Mouse (Mus musculus) lung, embryonic 14.5 days (tissue): ENCODE results near the gene Odf3l2. TPM values are rescaled to one million over a fixed set of nuclear protein-coding genes. Genes with fewer than 3 reads are reported as not detected.
A peak's percentile ranks its signal among the peaks of the same experiment; 100 is the strongest.

Experiments
- ATAC-seq: fragments of 200-750 bp; cut with Nextera tagmentation; 2 replicates; pipeline ENCODE4 v1.8.0; 2017; ENCODE audit warnings: mild to moderate bottlenecking, moderate TSS enrichment, moderate library complexity; ENCODE audit not compliant: insufficient read depth
- DNase-seq: peaks from one replicate; pipeline ENCODE4 v3.0.0-alpha.2; 2015
- H3K27ac ChIP-seq: fragments of 300-500 bp; sonication (generic); 2 replicates; pipeline ENCODE4 v1.5.1; 2014; ENCODE audit warnings: low read depth, mild to moderate bottlenecking, moderate library complexity
- H3K27me3 ChIP-seq: fragments of 300-500 bp; sonication (generic); 2 replicates; pipeline ENCODE4 v1.6.1; 2014; ENCODE audit warnings: low read length, control low read depth; ENCODE audit not compliant: insufficient read depth
- H3K36me3 ChIP-seq: fragments of 300-500 bp; sonication (generic); 2 replicates; pipeline ENCODE4 v1.6.1; 2014; ENCODE audit warnings: control low read depth; ENCODE audit not compliant: insufficient read depth
- H3K4me1 ChIP-seq: fragments of 300-500 bp; sonication (generic); 2 replicates; pipeline ENCODE4 v1.6.1; 2014; ENCODE audit warnings: antibody characterized with exemption, control low read depth; ENCODE audit not compliant: insufficient read depth
- H3K4me2 ChIP-seq: fragments of 300-500 bp; sonication (generic); 2 replicates; pipeline ENCODE4 v1.6.1; 2014; ENCODE audit warnings: mild to moderate bottlenecking
- H3K4me3 ChIP-seq: fragments of 300-500 bp; sonication (generic); 2 replicates; pipeline ENCODE4 v1.5.1; 2014; ENCODE audit warnings: low read depth, low read length
- H3K9ac ChIP-seq: fragments of 300-500 bp; sonication (generic); 2 replicates; pipeline ENCODE4 v1.6.1; 2014
- H3K9me3 ChIP-seq: fragments of 300-500 bp; sonication (generic); 2 replicates; pipeline ENCODE4 v1.6.1; 2016; ENCODE audit warnings: low read depth, low read length, control low read depth
- CTCF ChIP-seq: IDR thresholded peaks from 2 replicates; pipeline ENCODE4 v1.5.1; 2016; ENCODE audit warnings: antibody characterized with exemption, low read depth
- WGBS: fragments of 180-500 bp; shearing (Covaris S2); extraction: QIAGEN DNeasy Blood & Tissue Kit; methylation state at CpG from one replicate; pipeline ENCODE4 v1.1.7; 2014; 5-methylcytosine and 5-hydroxymethylcytosine counted together
- polyA plus RNA-seq: library from polyadenylated mRNA; unstranded; fragments of >200 nt; fragmentation: Nextera tagmentation; extraction: Ambion mirVana; gene quantifications from 2 replicates; pipeline ENCODE4 v1.2.1, GENCODE M21; 2014

Gene Odf3l2
- polyA plus RNA-seq, 1 experiment from 2014 or later, result not detected

- H3K9ac ChIP-seq, result no peak overlapping the region
Measured at GRCm38 (mm10) chr10:79597051-79597935, 48.2 kb downstream of the Odf3l2 start.

DNA sequence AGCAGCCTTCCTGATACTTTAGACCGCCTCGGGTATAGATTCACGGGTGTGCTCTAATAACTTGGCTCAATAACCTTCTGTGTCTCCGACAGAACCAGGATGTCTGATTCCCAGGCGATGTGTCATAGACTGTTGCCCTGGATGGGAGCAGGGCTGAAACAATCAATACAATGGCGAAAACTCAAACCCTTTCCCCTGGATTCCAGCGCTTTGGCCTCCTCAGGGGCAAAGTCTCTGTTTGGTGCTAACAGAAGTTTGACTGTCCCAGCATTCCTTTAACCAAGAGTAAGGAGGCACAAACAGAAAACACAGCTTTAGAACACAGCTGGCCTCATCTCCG lies 50.0 kb downstream of the Odf3l2 start:
- no peaks in the 10 kb centered on the region for H3K4me1 ChIP-seq
- DNase-seq, result no peak
- no peak overlapping the region for H3K4me3 ChIP-seq
- H3K4me2 ChIP-seq, result no peak overlapping the region
- H3K27me3 ChIP-seq, result no peaks in the 10 kb centered on the region
- no peaks in the 10 kb centered on the region for H3K36me3 ChIP-seq
- no peak for TF ChIP-seq CTCF
- WGBS, result 59% methylated on average over 8 of the region's 8 CpGs
- no peak overlapping the region for H3K27ac ChIP-seq
- H3K9me3 ChIP-seq, result no peaks in the 10 kb centered on the region
- peak; percentile 28; the same call in 1 of the 2 replicates for ATAC-seq
- H3K9ac ChIP-seq, result no peak overlapping the region

More at GRCm38 (mm10) chr10:79597051-79597935, 48.2 kb downstream of the Odf3l2 start:
- ATAC-seq (no peak), DNase-seq (no peak)
- H3K4me3 ChIP-seq, result no peak overlapping the region
- H3K27ac ChIP-seq, result no peak overlapping the region
- no peaks in the 10 kb centered on the region for H3K9me3 ChIP-seq
- H3K4me2 ChIP-seq, result no peak overlapping the region
- no peaks in the 10 kb centered on the region for H3K27me3 ChIP-seq
- 35% methylated on average over 13 of the region's 13 CpGs for WGBS
- no peaks in the 10 kb centered on the region for H3K4me1 ChIP-seq
- H3K36me3 ChIP-seq, result no peaks in the 10 kb centered on the region
- TF ChIP-seq CTCF, result no peak

DNA sequence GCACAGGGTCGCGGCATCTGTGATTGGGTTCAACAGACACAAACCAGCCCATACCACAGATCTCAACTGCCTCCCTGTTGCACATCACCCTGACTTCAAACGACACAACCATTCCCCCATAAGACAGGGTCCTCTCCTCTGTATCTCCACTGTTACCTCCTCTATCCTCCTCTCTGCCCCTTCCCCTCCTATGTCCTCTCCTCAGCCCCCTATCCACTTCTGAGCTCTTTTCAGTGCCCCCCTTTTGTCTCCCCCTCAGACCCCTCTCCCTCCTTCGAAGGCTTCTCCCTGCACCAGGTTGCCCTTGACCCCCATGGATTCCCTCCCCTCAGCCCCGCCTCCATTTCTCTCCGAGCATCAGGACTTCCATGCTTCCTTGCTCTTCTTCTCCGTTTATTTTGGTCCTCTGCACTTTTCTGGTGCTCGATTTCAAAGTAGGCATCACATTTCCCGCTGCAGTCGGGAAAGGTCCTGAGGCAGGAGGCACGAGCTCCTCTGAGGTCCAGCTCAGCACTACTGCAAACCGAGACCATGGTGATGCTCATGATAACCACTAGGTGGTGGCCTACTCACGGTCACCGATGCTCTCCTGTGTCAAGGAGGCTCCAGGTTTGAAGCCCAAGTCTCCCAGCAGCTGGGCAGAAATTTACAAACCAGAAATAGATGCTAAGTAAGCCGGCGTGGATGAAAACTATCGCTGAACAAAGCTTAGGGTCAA lies 50.5 kb downstream of the Odf3l2 start:
- Histone ChIP-seq H3K4me2 (no peak overlapping the region), H3K36me3 (no peaks in the 10 kb centered on the region), H3K27ac (no peak overlapping the region), H3K4me1 (no peaks in the 10 kb centered on the region), H3K27me3 (no peaks in the 10 kb centered on the region), H3K9ac (no peak overlapping the region), H3K4me3 (no peak overlapping the region), H3K9me3 (no peaks in the 10 kb centered on the region)
- DNase-seq, result peak; percentile 93
- TF ChIP-seq CTCF, result peak; percentile 95
- peak; percentile 92 for ATAC-seq
- WGBS, result 14% methylated on average over 17 of the region's 17 CpGs

GRCm38 (mm10) chr10:79594111-79594510 lies 51.4 kb downstream of the Odf3l2 start:
- no peaks in the 10 kb centered on the region for H3K9me3 ChIP-seq
- no peak overlapping the region for H3K9ac ChIP-seq
- no peak overlapping the region for H3K4me2 ChIP-seq
- H3K36me3 ChIP-seq, result no peaks in the 10 kb centered on the region
- DNase-seq (no peak), ATAC-seq (no peak)
- H3K4me3 ChIP-seq, result no peak overlapping the region
- 39% methylated on average over 6 of the region's 6 CpGs for WGBS
- H3K4me1 ChIP-seq, result no peaks in the 10 kb centered on the region
- no peak for TF ChIP-seq CTCF
- H3K27me3 ChIP-seq, result no peaks in the 10 kb centered on the region
- H3K27ac ChIP-seq, result no peak overlapping the region

- no peak overlapping the region for H3K9ac ChIP-seq
- H3K4me3 ChIP-seq, result no peak overlapping the region
- no peak for TF ChIP-seq CTCF
- H3K27me3 ChIP-seq, result no peaks in the 10 kb centered on the region
- DNase-seq (no peak), ATAC-seq (no peak)
- WGBS, result 86% methylated on average over 1 of the region's 1 CpGs
- no peak overlapping the region for H3K27ac ChIP-seq
- H3K4me2 ChIP-seq, result no peak overlapping the region
- H3K4me1 ChIP-seq, result no peaks in the 10 kb centered on the region
- H3K9me3 ChIP-seq, result no peaks in the 10 kb centered on the region
- H3K36me3 ChIP-seq, result no peaks in the 10 kb centered on the region
Measured at GRCm38 (mm10) chr10:79590702-79591101, 54.8 kb downstream of the Odf3l2 start.

Other genes with a start within 250 kb of the Odf3l2 start
- gene Vmn2r83, start 177.0 kb downstream of the Odf3l2 start, polyA plus RNA-seq, result not detected in 2 replicates
- 34.9 and 37.1 TPM in 2 replicates for gene Plpp2, start 111.9 kb downstream of the Odf3l2 start, polyA plus RNA-seq
- gene Mier2, start 90.5 kb downstream of the Odf3l2 start, polyA plus RNA-seq, result 49.6 and 55.3 TPM in 2 replicates
- gene Theg, start 58.4 kb downstream of the Odf3l2 start, polyA plus RNA-seq, result not detected in 2 replicates
- gene C2cd4c, start 31.7 kb downstream of the Odf3l2 start, polyA plus RNA-seq, result not detected in 2 replicates
- gene Shc2, start 7.8 kb downstream of the Odf3l2 start, polyA plus RNA-seq, result 5.8 and 7.1 TPM in 2 replicates
- gene Madcam1, start 18.8 kb upstream of the Odf3l2 start, polyA plus RNA-seq, result 0.93 and 1.2 TPM in 2 replicates
- gene Tpgs1, start 23.6 kb upstream of the Odf3l2 start, polyA plus RNA-seq, result 56.4 and 62.4 TPM in 2 replicates
- gene Cdc34, start 36.5 kb upstream of the Odf3l2 start, polyA plus RNA-seq, result 88.2 and 92.9 TPM in 2 replicates
- 0.24 and 0.84 TPM in 2 replicates for gene Gzmm, start 43.3 kb upstream of the Odf3l2 start, polyA plus RNA-seq
- 842 and 871 TPM in 2 replicates for gene Bsg, start 58.8 kb upstream of the Odf3l2 start, polyA plus RNA-seq
- gene Hcn2, start 70.9 kb upstream of the Odf3l2 start, polyA plus RNA-seq, result 0.14 TPM in 1 of 2 replicates, not detected in the other
- 44.2 and 44.6 TPM in 2 replicates for gene Polrmt, start 100.8 kb upstream of the Odf3l2 start, polyA plus RNA-seq
- 0.30 and 0.41 TPM in 2 replicates for gene Fgf22, start 109.3 kb upstream of the Odf3l2 start, polyA plus RNA-seq
- 107 and 123 TPM in 2 replicates for gene Rnf126, start 121.2 kb upstream of the Odf3l2 start, polyA plus RNA-seq
- 12.2 and 12.4 TPM in 2 replicates for gene Fstl3, start 131.5 kb upstream of the Odf3l2 start, polyA plus RNA-seq
- gene Prss57, start 145.2 kb upstream of the Odf3l2 start, polyA plus RNA-seq, result 0.11 TPM in 1 of 2 replicates, not detected in the other
- 68.1 and 72.4 TPM in 2 replicates for gene Palm, start 147.8 kb upstream of the Odf3l2 start, polyA plus RNA-seq
- 5.0 and 6.1 TPM in 2 replicates for gene Misp, start 175.3 kb upstream of the Odf3l2 start, polyA plus RNA-seq
- 355 and 366 TPM in 2 replicates for gene Ptbp1, start 208.7 kb upstream of the Odf3l2 start, polyA plus RNA-seq
- 3.5 and 3.7 TPM in 2 replicates for gene Prtn3, start 228.7 kb upstream of the Odf3l2 start, polyA plus RNA-seq
- 31.3 and 37.4 TPM in 2 replicates for gene Plppr3, start 228.9 kb upstream of the Odf3l2 start, polyA plus RNA-seq
- gene Elane, start 240.5 kb upstream of the Odf3l2 start, polyA plus RNA-seq, result 0.18 and 0.26 TPM in 2 replicates
- not detected in 2 replicates for gene Cfd, start 245.1 kb upstream of the Odf3l2 start, polyA plus RNA-seq